ENCODE assay signal across 8 mouse cellular contexts in genomic region chrX:48452931-48453673, GRCm38 (mm10). TPM values are rescaled to one million over a fixed set of nuclear protein-coding genes. Genes with fewer than 3 reads are reported as not detected.
DNase-seq lines count a peak whose midpoint lies in the region; ATAC-seq and TF ChIP-seq lines count a peak whose summit lies in the region.

No protein-coding gene starts in this region.

- intact Hi-C loops in heart, postnatal 10 days (cut with DNase I) = no loop called here

- peaks cover 31% of the 10 kb centered on the region for H3K79me2 ChIP-seq in myocyte (ENCODE audit: control insufficient read depth, insufficient read depth)

- TF ChIP-seq POLR2A in myocyte (IDR thresholded peaks at IDR 0.05; ENCODE audit: insufficient read length, low read depth) = no peak

- H3K36me3 ChIP-seq in limb, embryonic 15.5 days = no peaks in the 10 kb centered on the region
- H3K36me3 ChIP-seq in myocyte (ENCODE audit: control insufficient read depth, insufficient read depth) = no peaks in the 10 kb centered on the region

- no peaks in the 10 kb centered on the region for H3K9me3 ChIP-seq in limb, embryonic 15.5 days

- 0 out of 2 replicates have a peak, but pooled peaks cover 5% of the 10 kb centered on the region for H3K27me3 ChIP-seq in limb, embryonic 15.5 days
- H3K27me3 ChIP-seq in myocyte (ENCODE audit: control insufficient read depth, insufficient read depth, insufficient read length) = no peaks in the 10 kb centered on the region

- peak overlapping the region; percentile 65 for H3K4me3 ChIP-seq in brown adipose tissue, adult 24 weeks (ENCODE audit: insufficient read depth, low read depth, low read length)
- peak overlapping the region; percentile 54 for H3K4me3 ChIP-seq in limb, embryonic 15.5 days
- H3K4me3 ChIP-seq in myocyte = peak overlapping the region; percentile 41

- H3K4me1 ChIP-seq in brown adipose tissue, adult 24 weeks (ENCODE audit: control insufficient read depth, insufficient read depth, insufficient read length, low read length) = 0 out of 2 replicates have a peak, but pooled peaks cover 2% of the 10 kb centered on the region
- H3K4me1 ChIP-seq in limb, embryonic 15.5 days = 0 out of 2 replicates have a peak, but pooled peaks cover 5% of the 10 kb centered on the region

- 22% methylated on average over 50 of the region's 71 CpGs for WGBS in limb, embryonic 15.5 days

- H3K9ac ChIP-seq in limb, embryonic 15.5 days = peak overlapping the region; percentile 45

- peak overlapping the region; percentile 46 for H3K4me2 ChIP-seq in limb, embryonic 15.5 days
- H3K4me2 ChIP-seq in myocyte (ENCODE audit: low read depth) = peak overlapping the region; percentile 70

- H3ac ChIP-seq in myocyte (ENCODE audit: control insufficient read depth, insufficient read length) = peak overlapping the region; percentile 21

- DNase-seq in kidney, adult 18-20 months = peak; percentile 32
- no peak for DNase-seq in kidney, adult 11 months
- peak; percentile 41 to 48 for DNase-seq in heart, postnatal 10 days
- no peak for DNase-seq in layer of hippocampus, adult 18-20 months (ENCODE audit: low spot score in 2 of 2)
- DNase-seq in cerebellum, adult 8-10 months = no peak

- peak overlapping the region; percentile 78 for H3K27ac ChIP-seq in brown adipose tissue, adult 24 weeks (replicated peaks; ENCODE audit: low read depth, low read length)
- peak overlapping the region; percentile 80 for H3K27ac ChIP-seq in limb, embryonic 15.5 days

- ATAC-seq in limb, embryonic 15.5 days (ENCODE audit: insufficient number of reproducible peaks, low FRiP score, low TSS enrichment, low read depth) = no peak

TF ChIP-seq in myocyte, 11 proteins besides CTCF, POLR2A, EP300 and RAD21:
- TF ChIP-seq REST (IDR thresholded peaks at IDR 0.05; ENCODE audit: insufficient read depth, insufficient read length) (no peak), MYOG (IDR thresholded peaks at IDR 0.05; ENCODE audit: control insufficient read depth in 1 of 3, insufficient read depth in 1 of 3, insufficient read length in 2 of 3, low read depth in 2 of 3) (no peak), POLR2AphosphoS2 (IDR thresholded peaks at IDR 0.05; ENCODE audit: insufficient read length, low read depth) (no peak), TCF12 (IDR thresholded peaks at IDR 0.05; ENCODE audit: insufficient read depth, poor library complexity, severe bottlenecking) (no peak), CEBPB (IDR thresholded peaks at IDR 0.05; ENCODE audit: insufficient read depth, poor library complexity, severe bottlenecking) (no peak), USF1 (IDR thresholded peaks at IDR 0.05; ENCODE audit: low read depth) (no peak), SRF (IDR thresholded peaks at IDR 0.05; ENCODE audit: control insufficient read depth, insufficient read length, low read depth) (no peak), TCF3 (IDR thresholded peaks at IDR 0.05; ENCODE audit: insufficient read length, low read depth) (no peak)
TF ChIP-seq in myocyte: peak in this region for 0.

RNA-seq across cellular contexts. Expression of gene Elf4, which starts 9.8 kb away (rescaled TPM):
- polyA plus RNA-seq in brown adipose tissue, adult 24 weeks (2012; ENCODE audit: insufficient read depth, insufficient read length, missing spikeins) = 1.9 and 2.6 TPM in 2 replicates
- 10 to 100 TPM; 15.3 to 16.7 TPM for total RNA-seq in heart, postnatal 10 days (2021)
- polyA plus RNA-seq in limb, embryonic 15.5 days (2015; fragmentation: Nextera tagmentation; extraction: Ambion mirVana) = 8.1 and 8.7 TPM in 2 replicates
- 7.0 TPM for polyA plus RNA-seq in myocyte (2012; fragmentation: generic; extraction: Trizol)
- total RNA-seq in layer of hippocampus, adult 18-20 months (2021) = under 1 TPM; 0.89 to 0.99 TPM

Comparison
In these comparisons a context has a peak if more than half of its experiments do, and no peak if none do; other contexts are left out.
1. DNase-seq: peak in kidney, adult 18-20 months (single experiment) and heart, postnatal 10 days (2 of 2); none in kidney, adult 11 months (single experiment), layer of hippocampus, adult 18-20 months (0 of 2) and cerebellum, adult 8-10 months (single experiment).
2. Peak in every context shown above with its lines, with median percentiles within 50 percentile points of each other: H3K4me3 ChIP-seq.